Mouse (Mus musculus) left cerebral cortex, postnatal 14 days (tissue): ENCODE results near the gene Spry2. TPM values are rescaled to one million over a fixed set of nuclear protein-coding genes. Genes with fewer than 3 reads are reported as not detected.

ENCODE experiments used
- total RNA-seq, 2 experiments: library from RNA; stranded (reverse); gene quantifications; 2 replicates each; pipeline ENCODE4 v1.2.3; 2021

The Spry2 gene
- total RNA-seq, 2 experiments from 2014 or later, result 76.6 to 90.0 TPM

Other genes starting within 250 kb of the Spry2 start
- not detected for gene Trim52, start 209.4 kb upstream of the Spry2 start, total RNA-seq